8 mouse cellular contexts compared by ENCODE assay signal in the genomic region with DNA sequence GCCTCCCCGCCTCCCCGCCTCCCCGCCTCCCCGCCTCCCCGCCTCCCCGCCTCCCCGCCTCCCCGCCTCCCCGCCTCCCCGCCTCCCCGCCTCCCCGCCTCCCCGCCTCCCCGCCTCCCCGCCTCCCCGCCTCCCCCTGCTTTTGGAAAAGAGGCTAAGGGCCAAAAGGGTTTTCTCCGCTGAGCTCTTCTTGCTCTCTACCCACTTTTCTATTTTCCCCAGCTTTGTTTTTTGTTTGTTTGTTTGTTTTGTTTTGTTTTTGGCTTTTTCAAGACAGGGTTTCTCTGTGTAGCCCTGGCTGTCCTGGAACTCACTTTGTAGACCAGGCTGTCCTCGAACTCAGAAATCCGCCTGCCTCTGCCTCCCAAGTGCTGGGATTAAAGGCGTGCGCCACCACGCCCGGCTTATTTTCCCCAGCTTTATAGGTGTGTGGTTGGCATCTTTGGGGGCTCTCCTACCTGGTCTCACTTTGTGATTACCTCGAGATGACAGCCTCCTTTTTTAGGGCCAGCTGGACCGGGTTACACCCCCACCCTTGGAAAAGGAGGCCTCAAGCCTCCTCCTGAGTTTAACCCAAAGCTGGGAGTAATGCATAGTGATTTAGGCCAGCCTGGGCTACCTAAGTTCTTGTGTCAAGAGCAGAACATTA. TPM values are rescaled to one million over a fixed set of nuclear protein-coding genes. Genes with fewer than 3 reads are reported as not detected.
A peak's percentile ranks its signal among the peaks of the same experiment; 100 is the strongest.
DNase-seq lines count a peak whose midpoint lies in the region; ATAC-seq lines count a peak whose summit lies in the region.
"Not testable (repeated sequence)": the region's sequence is repeated elsewhere in the genome, so short reads cannot be mapped to it uniquely, and the experiment has no call there.

No protein-coding gene starts in this region.

- ATAC-seq in heart, embryonic 16.5 days (replicated peaks; ENCODE audit: extremely low read depth, insufficient read depth, low FRiP score) = 0 out of 2 replicates have a peak, but pooled peaks have one; percentile 19
- not testable (repeated sequence) for ATAC-seq in liver, embryonic 13.5 days (ENCODE audit: low read depth)
- ATAC-seq in midbrain, embryonic 15.5 days (replicated peaks) = peak; percentile 74

- DNase-seq in ES-CJ7 (ENCODE audit: low read depth, low spot score) = peak; percentile 14
- peak; percentile 48 for DNase-seq in cerebellum, adult 11-12 months
- not testable (repeated sequence) for DNase-seq in forebrain, embryonic 10.5 days (ENCODE audit: extremely low spot score, low spot score); liver, embryonic 13.5 days
- DNase-seq in kidney, adult 9 months = peak; percentile 17
- peak; percentile 18 for DNase-seq in thymus, postnatal 14 days

- H3K9ac ChIP-seq in heart, embryonic 16.5 days (ENCODE audit: low read length); liver, embryonic 13.5 days; midbrain, embryonic 15.5 days: not testable (repeated sequence)

- H3K27ac ChIP-seq in forebrain, embryonic 10.5 days; heart, embryonic 16.5 days (ENCODE audit: low read length); liver, embryonic 13.5 days; midbrain, embryonic 15.5 days: not testable (repeated sequence)

- H3K4me1 ChIP-seq in forebrain, embryonic 10.5 days; heart, embryonic 16.5 days (ENCODE audit: control insufficient read depth, insufficient read depth, low read length): not testable (repeated sequence)
- peaks cover 16% of the 10 kb centered on the region for H3K4me1 ChIP-seq in liver, embryonic 13.5 days (replicated peaks)
- H3K4me1 ChIP-seq in midbrain, embryonic 15.5 days = peaks cover 12% of the 10 kb centered on the region; the same call in 1 of the 2 replicates

- H3K4me2 ChIP-seq in heart, embryonic 16.5 days (ENCODE audit: low read depth, low read length); midbrain, embryonic 15.5 days: not testable (repeated sequence)
- H3K4me2 ChIP-seq in liver, embryonic 13.5 days = peak overlapping the region; percentile 26; the same call in 1 of the 2 replicates

- H3K27me3 ChIP-seq in forebrain, embryonic 10.5 days (ENCODE audit: poor library complexity, severe bottlenecking) = peaks cover 18% of the 10 kb centered on the region
- H3K27me3 ChIP-seq in heart, embryonic 16.5 days (ENCODE audit: control insufficient read depth, insufficient read depth, low read length); liver, embryonic 13.5 days; midbrain, embryonic 15.5 days (replicated peaks): not testable (repeated sequence)

- H3K4me3 ChIP-seq in forebrain, embryonic 10.5 days = peak overlapping the region; percentile 74; the same call in 1 of the 2 replicates
- H3K4me3 ChIP-seq in heart, embryonic 16.5 days (ENCODE audit: low read length); liver, embryonic 13.5 days (replicated peaks): not testable (repeated sequence)
- H3K4me3 ChIP-seq in midbrain, embryonic 15.5 days = peak overlapping the region; percentile 4; the same call in 1 of the 2 replicates

- 59% methylated on average over 11 of the region's 25 CpGs for WGBS in forebrain, embryonic 10.5 days
- 74% methylated on average over 9 of the region's 25 CpGs for WGBS in heart, embryonic 16.5 days
- WGBS in liver, embryonic 13.5 days (ENCODE audit: insufficient replicate concordance) = 53% methylated on average over 9 of the region's 25 CpGs
- 68% methylated on average over 10 of the region's 25 CpGs for WGBS in midbrain, embryonic 15.5 days

- not testable (repeated sequence) for H3K36me3 ChIP-seq in forebrain, embryonic 10.5 days (replicated peaks); heart, embryonic 16.5 days (ENCODE audit: control insufficient read depth, insufficient read depth); liver, embryonic 13.5 days; midbrain, embryonic 15.5 days (replicated peaks)

- H3K9me3 ChIP-seq in forebrain, embryonic 10.5 days; heart, embryonic 16.5 days (replicated peaks; ENCODE audit: control insufficient read depth, low read length); liver, embryonic 13.5 days (replicated peaks); midbrain, embryonic 15.5 days: not testable (repeated sequence)

RNA-seq across cellular contexts. Expression of a gene that starts 0.5 kb away (rescaled TPM):
- polyA plus RNA-seq in forebrain, embryonic 10.5 days (2016; fragmentation: Nextera tagmentation; extraction: Ambion mirVana) = 19.4 and 20.3 TPM in 2 replicates
- 24.3 and 30.2 TPM in 2 replicates for polyA plus RNA-seq in heart, embryonic 16.5 days (2015; fragmentation: Nextera tagmentation; extraction: Ambion mirVana)
- polyA plus RNA-seq in liver, embryonic 13.5 days (2015; fragmentation: Nextera tagmentation; extraction: Ambion mirVana) = 13.2 and 16.8 TPM in 2 replicates
- polyA plus RNA-seq in midbrain, embryonic 15.5 days (2015; fragmentation: Nextera tagmentation; extraction: Ambion mirVana) = 30.6 and 30.7 TPM in 2 replicates

RNA-seq across cellular contexts. Expression of a gene that starts 12.3 kb away (rescaled TPM):
- polyA plus RNA-seq in forebrain, embryonic 10.5 days (2016; fragmentation: Nextera tagmentation; extraction: Ambion mirVana) = 62.5 and 65.3 TPM in 2 replicates
- polyA plus RNA-seq in heart, embryonic 16.5 days (2015; fragmentation: Nextera tagmentation; extraction: Ambion mirVana) = 52.8 and 57.7 TPM in 2 replicates
- polyA plus RNA-seq in liver, embryonic 13.5 days (2015; fragmentation: Nextera tagmentation; extraction: Ambion mirVana) = 45.8 and 53.1 TPM in 2 replicates
- 94.8 and 101 TPM in 2 replicates for polyA plus RNA-seq in midbrain, embryonic 15.5 days (2015; fragmentation: Nextera tagmentation; extraction: Ambion mirVana)

RNA-seq across cellular contexts. Expression of a gene that starts 59.4 kb away (rescaled TPM):
- polyA plus RNA-seq in forebrain, embryonic 10.5 days (2016; fragmentation: Nextera tagmentation; extraction: Ambion mirVana) = 16.9 and 18.1 TPM in 2 replicates
- 9.5 and 12.0 TPM in 2 replicates for polyA plus RNA-seq in heart, embryonic 16.5 days (2015; fragmentation: Nextera tagmentation; extraction: Ambion mirVana)
- polyA plus RNA-seq in liver, embryonic 13.5 days (2015; fragmentation: Nextera tagmentation; extraction: Ambion mirVana) = 8.6 and 10.0 TPM in 2 replicates
- 11.5 and 11.6 TPM in 2 replicates for polyA plus RNA-seq in midbrain, embryonic 15.5 days (2015; fragmentation: Nextera tagmentation; extraction: Ambion mirVana)
